Mouse (Mus musculus): ENCODE results near the gene Tomm34. TPM values are rescaled to one million over a fixed set of nuclear protein-coding genes. Genes with fewer than 3 reads are reported as not detected.

The Tomm34 gene
- 19.1 and 20.9 TPM in 2 replicates for polyA plus RNA-seq (2015; fragmentation: Nextera tagmentation; extraction: Ambion mirVana)

GRCm38 (mm10) chr2:164070765-164071436 lies at the start of gene Tomm34:
Tomm34 (minus strand) TSS chr2:164071169.
- peak within 1 kb of the TSS; percentile 92 for H3K4me3 ChIP-seq (replicated peaks)

GRCm38 (mm10) chr2:164119503-164119902 lies 48.5 kb upstream of the Tomm34 start:
- no peaks in the 10 kb centered on the region for H3K4me1 ChIP-seq (replicated peaks)
- peaks cover 54% of the 10 kb centered on the region for H3K36me3 ChIP-seq (replicated peaks)
- H3K27ac ChIP-seq (replicated peaks) = no peak overlapping the region
- ATAC-seq (ENCODE audit: insufficient read depth) = no peak
- no peak overlapping the region for H3K4me2 ChIP-seq
- H3K9ac ChIP-seq = no peak overlapping the region
- H3K4me3 ChIP-seq (replicated peaks) = no peak overlapping the region
- H3K27me3 ChIP-seq = no peaks in the 10 kb centered on the region
- H3K9me3 ChIP-seq (replicated peaks) = no peaks in the 10 kb centered on the region
- 74% methylated on average over 6 of the region's 6 CpGs for WGBS (ENCODE audit: insufficient replicate concordance)

More at GRCm38 (mm10) chr2:164070765-164071436, at the start of gene Tomm34:
- Histone ChIP-seq H3K27ac (replicated peaks) (peak within 1 kb of the TSS; percentile 69), H3K4me1 (replicated peaks) (peaks cover 45% of the 10 kb centered on the region), H3K9me3 (replicated peaks) (no peaks in the 10 kb centered on the region), H3K9ac (peak within 1 kb of the TSS; percentile 78), H3K27me3 (no peaks in the 10 kb centered on the region), H3K36me3 (replicated peaks) (peaks cover 11% of the 10 kb centered on the region; the same call in 1 of the 2 replicates), H3K4me2 (peak within 1 kb of the TSS; percentile 89)
- peak; percentile 93 for ATAC-seq (ENCODE audit: insufficient read depth)
- WGBS (ENCODE audit: insufficient replicate concordance) = under 1% methylated on average over 55 of the region's 55 CpGs

GRCm38 (mm10) chr2:164115531-164115930 lies 44.6 kb upstream of the Tomm34 start:
- ATAC-seq (ENCODE audit: insufficient read depth) = no peak
- Histone ChIP-seq H3K9me3 (replicated peaks) (no peaks in the 10 kb centered on the region), H3K27me3 (no peaks in the 10 kb centered on the region), H3K4me3 (replicated peaks) (no peak overlapping the region), H3K27ac (replicated peaks) (no peak overlapping the region), H3K4me1 (replicated peaks) (no peaks in the 10 kb centered on the region), H3K4me2 (no peak overlapping the region), H3K36me3 (replicated peaks) (peaks cover 45% of the 10 kb centered on the region), H3K9ac (no peak overlapping the region)
- 82% methylated on average over 10 of the region's 10 CpGs for WGBS (ENCODE audit: insufficient replicate concordance)

- no peak overlapping the region for H3K4me3 ChIP-seq (replicated peaks)
- H3K9ac ChIP-seq = no peak overlapping the region
- no peaks in the 10 kb centered on the region for H3K27me3 ChIP-seq
- H3K36me3 ChIP-seq (replicated peaks) = peaks cover 32% of the 10 kb centered on the region
- ATAC-seq (ENCODE audit: insufficient read depth) = no peak
- no peak overlapping the region for H3K4me2 ChIP-seq
- H3K4me1 ChIP-seq (replicated peaks) = no peaks in the 10 kb centered on the region
- no peaks in the 10 kb centered on the region for H3K9me3 ChIP-seq (replicated peaks)
- 80% methylated on average over 6 of the region's 6 CpGs for whole genome bisulfite sequencing (ENCODE audit: insufficient replicate concordance)
- H3K27ac ChIP-seq (replicated peaks) = no peak overlapping the region
Measured at GRCm38 (mm10) chr2:164114051-164114450, 43.1 kb upstream of the Tomm34 start.

GRCm38 (mm10) chr2:164111546-164111945 lies 40.6 kb upstream of the Tomm34 start:
- ATAC-seq (ENCODE audit: insufficient read depth) = no peak
- no peaks in the 10 kb centered on the region for H3K9me3 ChIP-seq (replicated peaks)
- peaks cover 34% of the 10 kb centered on the region for H3K36me3 ChIP-seq (replicated peaks)
- H3K9ac ChIP-seq = no peak overlapping the region
- no peak overlapping the region for H3K4me2 ChIP-seq
- WGBS (ENCODE audit: insufficient replicate concordance) = 76% methylated on average over 8 of the region's 8 CpGs
- H3K27ac ChIP-seq (replicated peaks) = no peak overlapping the region
- no peaks in the 10 kb centered on the region for H3K27me3 ChIP-seq
- no peaks in the 10 kb centered on the region for H3K4me1 ChIP-seq (replicated peaks)
- no peak overlapping the region for H3K4me3 ChIP-seq (replicated peaks)

GRCm38 (mm10) chr2:164108501-164108900 lies 37.5 kb upstream of the Tomm34 start:
- ATAC-seq (ENCODE audit: insufficient read depth) = no peak
- no peaks in the 10 kb centered on the region for H3K4me1 ChIP-seq (replicated peaks)
- no peak overlapping the region for H3K4me2 ChIP-seq
- H3K9ac ChIP-seq = no peak overlapping the region
- H3K4me3 ChIP-seq (replicated peaks) = no peak overlapping the region
- 79% methylated on average over 4 of the region's 4 CpGs for WGBS (ENCODE audit: insufficient replicate concordance)
- H3K36me3 ChIP-seq (replicated peaks) = peaks cover 35% of the 10 kb centered on the region
- H3K9me3 ChIP-seq (replicated peaks) = no peaks in the 10 kb centered on the region
- no peaks in the 10 kb centered on the region for H3K27me3 ChIP-seq
- no peak overlapping the region for H3K27ac ChIP-seq (replicated peaks)

GRCm38 (mm10) chr2:164107125-164107874 lies 36.3 kb upstream of the Tomm34 start:
- H3K4me2 ChIP-seq = no peak overlapping the region
- ATAC-seq (ENCODE audit: insufficient read depth) = no peak
- no peak overlapping the region for H3K9ac ChIP-seq
- 73% methylated on average over 16 of the region's 16 CpGs for WGBS (ENCODE audit: insufficient replicate concordance)
- no peaks in the 10 kb centered on the region for H3K4me1 ChIP-seq (replicated peaks)
- H3K36me3 ChIP-seq (replicated peaks) = peaks cover 41% of the 10 kb centered on the region
- H3K27me3 ChIP-seq = no peaks in the 10 kb centered on the region
- H3K4me3 ChIP-seq (replicated peaks) = no peak overlapping the region
- H3K27ac ChIP-seq (replicated peaks) = no peak overlapping the region
- no peaks in the 10 kb centered on the region for H3K9me3 ChIP-seq (replicated peaks)

GRCm38 (mm10) chr2:164106287-164107035 lies 35.5 kb upstream of the Tomm34 start:
- Histone ChIP-seq H3K4me3 (replicated peaks) (no peak overlapping the region), H3K27me3 (no peaks in the 10 kb centered on the region), H3K9me3 (replicated peaks) (no peaks in the 10 kb centered on the region), H3K36me3 (replicated peaks) (peaks cover 44% of the 10 kb centered on the region), H3K9ac (no peak overlapping the region), H3K27ac (replicated peaks) (no peak overlapping the region), H3K4me1 (replicated peaks) (no peaks in the 10 kb centered on the region), H3K4me2 (no peak overlapping the region)
- ATAC-seq (ENCODE audit: insufficient read depth) = no peak
- 85% methylated on average over 14 of the region's 14 CpGs for WGBS (ENCODE audit: insufficient replicate concordance)

GRCm38 (mm10) chr2:164103501-164103900 lies 32.5 kb upstream of the Tomm34 start:
- H3K36me3 ChIP-seq (replicated peaks) = peaks cover 69% of the 10 kb centered on the region
- no peaks in the 10 kb centered on the region for H3K9me3 ChIP-seq (replicated peaks)
- H3K4me2 ChIP-seq = no peak overlapping the region
- H3K9ac ChIP-seq = no peak overlapping the region
- no peaks in the 10 kb centered on the region for H3K27me3 ChIP-seq
- WGBS (ENCODE audit: insufficient replicate concordance) = 32% methylated on average over 4 of the region's 4 CpGs
- no peak overlapping the region for H3K4me3 ChIP-seq (replicated peaks)
- no peaks in the 10 kb centered on the region for H3K4me1 ChIP-seq (replicated peaks)
- no peak overlapping the region for H3K27ac ChIP-seq (replicated peaks)
- no peak for ATAC-seq (ENCODE audit: insufficient read depth)

- H3K36me3 ChIP-seq (replicated peaks) = peaks cover 71% of the 10 kb centered on the region
- no peak overlapping the region for H3K9ac ChIP-seq
- H3K27me3 ChIP-seq = no peaks in the 10 kb centered on the region
- H3K4me3 ChIP-seq (replicated peaks) = no peak overlapping the region
- no peak overlapping the region for H3K4me2 ChIP-seq
- WGBS (ENCODE audit: insufficient replicate concordance) = 71% methylated on average over 3 of the region's 3 CpGs
- no peak overlapping the region for H3K27ac ChIP-seq (replicated peaks)
- no peak for ATAC-seq (ENCODE audit: insufficient read depth)
- H3K4me1 ChIP-seq (replicated peaks) = no peaks in the 10 kb centered on the region
- no peaks in the 10 kb centered on the region for H3K9me3 ChIP-seq (replicated peaks)
Measured at GRCm38 (mm10) chr2:164102366-164102765, 31.4 kb upstream of the Tomm34 start.

- Histone ChIP-seq H3K9ac (no peak overlapping the region), H3K4me3 (replicated peaks) (no peak overlapping the region), H3K36me3 (replicated peaks) (peaks cover 67% of the 10 kb centered on the region), H3K4me1 (replicated peaks) (no peaks in the 10 kb centered on the region), H3K9me3 (replicated peaks) (no peaks in the 10 kb centered on the region), H3K27me3 (no peaks in the 10 kb centered on the region), H3K27ac (replicated peaks) (no peak overlapping the region), H3K4me2 (no peak overlapping the region)
- no peak for ATAC-seq (ENCODE audit: insufficient read depth)
- 74% methylated on average over 1 of the region's 1 CpGs for WGBS (ENCODE audit: insufficient replicate concordance)
Measured at GRCm38 (mm10) chr2:164101936-164102335, 31.0 kb upstream of the Tomm34 start.
